Mouse (Mus musculus): ENCODE measurements around the gene Neb. TPM values are rescaled to one million over a fixed set of nuclear protein-coding genes. Genes with fewer than 3 reads are reported as not detected.

Gene Neb
- polyA plus RNA-seq, 1 experiment, result not detected

DNA sequence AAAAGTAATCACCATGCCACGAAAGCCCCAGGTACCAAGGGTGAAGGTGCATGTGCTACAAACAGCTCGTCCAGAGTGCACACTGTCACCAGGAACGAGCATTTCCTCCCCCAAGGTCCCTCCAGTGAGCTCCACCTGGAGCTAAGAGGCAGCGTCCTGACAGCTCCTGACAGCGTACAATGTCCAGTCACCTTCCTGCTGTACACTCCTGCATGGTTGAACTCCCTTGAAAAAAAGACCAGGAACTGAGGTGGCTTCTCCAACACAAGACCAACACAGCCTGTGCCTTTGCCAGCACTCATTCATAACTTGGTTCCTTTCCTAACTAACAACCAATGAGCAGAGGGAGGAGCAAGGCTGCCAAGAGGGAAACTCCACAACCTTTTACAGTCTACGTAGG lies 42.9 kb upstream of the Neb start:
- peaks cover 9% of the 10 kb centered on the region for H3K4me1 ChIP-seq (ENCODE audit: control insufficient read depth, insufficient read depth, low read length)
- H3K4me3 ChIP-seq (ENCODE audit: insufficient read depth, low read depth, low read length), result no peak overlapping the region
- WGBS, result 62% methylated on average over 6 of the region's 6 CpGs
- TF ChIP-seq CTCF (IDR thresholded peaks at IDR 0.05; ENCODE audit: insufficient read depth, low read depth, low read length), result no peak
- no peak for TF ChIP-seq POLR2A (IDR thresholded peaks at IDR 0.05; ENCODE audit: insufficient read depth, low read depth, low read length)
- no peak overlapping the region for H3K27ac ChIP-seq (ENCODE audit: insufficient read depth, low read depth, low read length)

DNA sequence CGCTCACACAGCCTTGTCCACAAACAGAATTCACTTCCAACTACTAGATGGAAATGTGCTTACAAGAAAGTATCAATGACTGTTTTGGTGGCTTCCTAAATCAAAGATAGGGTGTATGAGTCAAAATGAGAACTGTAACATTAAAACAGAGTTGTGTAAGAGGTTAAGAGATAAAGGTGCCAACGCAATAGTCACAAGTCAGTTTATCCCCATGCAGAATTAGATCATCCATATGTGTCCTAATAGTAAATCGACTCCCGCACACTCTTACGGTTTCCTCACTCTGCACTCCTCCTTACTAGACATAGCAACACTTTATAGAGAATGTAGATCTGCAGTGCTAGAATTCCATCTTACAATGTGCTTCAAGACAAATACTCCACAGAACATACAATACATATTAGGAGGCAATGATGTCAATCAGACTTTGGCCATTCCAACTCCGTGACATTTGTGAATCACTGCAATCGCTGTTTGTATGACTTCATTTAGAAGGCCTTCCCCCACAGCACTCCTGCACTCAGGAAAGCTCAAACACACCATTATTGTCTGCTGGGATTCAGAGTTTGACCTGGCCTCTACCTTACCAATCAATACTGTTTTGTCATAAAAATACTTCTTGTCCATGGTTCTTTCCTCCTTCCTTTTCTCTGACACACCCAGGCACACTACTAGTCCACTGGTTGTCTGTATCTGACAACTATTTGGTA lies 41.9 kb upstream of the Neb start:
- Histone ChIP-seq H3K4me1 (ENCODE audit: control insufficient read depth, insufficient read depth, low read length) (peaks cover 9% of the 10 kb centered on the region), H3K27ac (ENCODE audit: insufficient read depth, low read depth, low read length) (no peak overlapping the region), H3K4me3 (ENCODE audit: insufficient read depth, low read depth, low read length) (no peak overlapping the region)
- TF ChIP-seq CTCF (IDR thresholded peaks at IDR 0.05; ENCODE audit: insufficient read depth, low read depth, low read length) (no peak), POLR2A (IDR thresholded peaks at IDR 0.05; ENCODE audit: insufficient read depth, low read depth, low read length) (no peak)
- 89% methylated on average over 7 of the region's 7 CpGs for WGBS

DNA sequence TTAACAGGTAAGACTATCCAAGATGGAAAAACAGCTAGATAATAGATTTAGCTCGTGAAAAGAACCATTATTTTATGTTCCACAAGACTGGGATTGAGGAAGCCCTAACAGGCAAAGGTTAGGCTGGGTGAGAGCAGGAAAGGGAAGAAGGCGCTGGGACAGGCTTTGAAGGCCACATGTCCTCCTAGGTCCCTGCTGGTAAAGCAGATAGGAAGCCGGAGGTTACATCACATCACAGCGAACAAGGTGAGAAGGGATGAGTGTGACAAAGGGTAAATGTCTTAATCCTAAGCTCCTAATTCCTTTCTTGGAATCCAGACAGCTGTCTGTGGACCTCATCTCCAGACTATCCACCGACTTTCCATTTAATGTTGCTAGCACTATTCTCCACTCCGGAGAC lies 41.0 kb upstream of the Neb start:
- 83% methylated on average over 6 of the region's 6 CpGs for WGBS
- H3K27ac ChIP-seq (ENCODE audit: insufficient read depth, low read depth, low read length), result no peak overlapping the region
- TF ChIP-seq CTCF (IDR thresholded peaks at IDR 0.05; ENCODE audit: insufficient read depth, low read depth, low read length) (no peak), POLR2A (IDR thresholded peaks at IDR 0.05; ENCODE audit: insufficient read depth, low read depth, low read length) (no peak)
- peaks cover 9% of the 10 kb centered on the region for H3K4me1 ChIP-seq (ENCODE audit: control insufficient read depth, insufficient read depth, low read length)
- H3K4me3 ChIP-seq (ENCODE audit: insufficient read depth, low read depth, low read length), result no peak overlapping the region

DNA sequence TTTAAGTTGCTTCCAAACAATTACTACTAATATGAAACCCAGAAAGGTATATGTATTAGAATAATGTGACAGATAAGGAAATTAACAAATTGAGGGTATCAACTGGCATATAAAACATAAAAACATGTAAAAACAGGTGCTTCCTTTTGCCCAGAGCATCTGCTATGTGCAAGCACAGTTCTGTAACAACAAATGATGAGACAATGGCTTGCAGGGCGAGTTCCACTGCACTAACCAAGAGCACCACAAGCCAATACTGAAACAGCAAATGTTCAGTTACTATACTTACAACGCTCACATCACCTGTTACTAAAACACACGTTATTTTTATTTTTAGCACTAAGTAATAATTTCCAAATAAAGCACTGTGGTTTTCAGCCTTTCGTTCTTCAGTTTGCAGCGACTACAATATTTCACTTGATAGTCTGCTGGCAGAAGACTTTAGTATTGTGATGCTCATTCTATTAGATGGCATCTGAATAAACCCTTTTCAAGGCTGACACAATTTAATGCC lies 34.3 kb upstream of the Neb start:
- 55% methylated on average over 5 of the region's 5 CpGs for WGBS
- no peak overlapping the region for H3K27ac ChIP-seq (ENCODE audit: insufficient read depth, low read depth, low read length)
- H3K4me3 ChIP-seq (ENCODE audit: insufficient read depth, low read depth, low read length), result no peak overlapping the region
- TF ChIP-seq POLR2A (IDR thresholded peaks at IDR 0.05; ENCODE audit: insufficient read depth, low read depth, low read length) (no peak), CTCF (IDR thresholded peaks at IDR 0.05; ENCODE audit: insufficient read depth, low read depth, low read length) (no peak)
- H3K4me1 ChIP-seq (ENCODE audit: control insufficient read depth, insufficient read depth, low read length), result no peaks in the 10 kb centered on the region

DNA sequence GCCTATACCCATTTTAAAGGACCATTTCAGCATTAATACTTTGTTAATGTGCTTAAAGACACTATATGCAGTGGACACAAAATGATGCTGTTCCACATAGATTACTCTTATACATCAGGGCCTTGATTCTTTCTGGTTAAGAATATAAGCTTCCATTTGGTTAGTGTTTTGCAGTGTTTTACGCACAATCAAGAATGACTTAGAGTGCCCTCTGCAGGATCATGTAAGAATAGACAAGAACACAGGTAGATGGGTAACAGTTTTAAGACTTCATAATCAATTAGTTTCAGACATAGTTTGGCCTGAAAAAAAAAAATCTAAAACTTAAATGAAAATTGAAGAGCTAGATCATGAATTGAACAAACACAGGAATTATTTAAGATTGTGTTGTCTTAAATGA lies 28.2 kb upstream of the Neb start:
- H3K4me1 ChIP-seq (ENCODE audit: control insufficient read depth, insufficient read depth, low read length), result no peaks in the 10 kb centered on the region

DNA sequence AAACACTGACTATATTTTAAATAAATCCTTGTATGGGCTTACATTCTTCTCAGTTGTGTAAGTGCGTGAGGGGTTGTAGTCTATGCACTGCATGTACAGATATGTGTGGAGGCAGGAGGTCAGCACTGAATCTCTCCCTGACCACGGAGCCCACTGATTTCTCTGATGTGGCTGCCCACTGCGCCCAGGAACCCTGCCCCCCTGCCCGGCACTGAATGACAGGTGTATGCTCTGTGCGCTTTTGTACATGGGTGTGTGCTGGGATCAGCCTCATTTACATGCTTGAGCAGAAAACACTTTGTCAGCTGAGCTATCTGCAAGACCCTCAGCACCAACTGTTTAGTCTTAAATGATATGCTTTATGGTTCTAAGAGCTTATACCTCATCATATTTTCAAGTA lies 27.0 kb upstream of the Neb start:
- no peak overlapping the region for H3K4me3 ChIP-seq (ENCODE audit: insufficient read depth, low read depth, low read length)
- WGBS, result 95% methylated on average over 5 of the region's 5 CpGs
- no peak overlapping the region for H3K27ac ChIP-seq (ENCODE audit: insufficient read depth, low read depth, low read length)
- no peaks in the 10 kb centered on the region for H3K4me1 ChIP-seq (ENCODE audit: control insufficient read depth, insufficient read depth, low read length)
- no peak for TF ChIP-seq POLR2A (IDR thresholded peaks at IDR 0.05; ENCODE audit: insufficient read depth, low read depth, low read length)

More for the DNA sequence above, 28.2 kb upstream of the Neb start:
- Histone ChIP-seq H3K27ac (ENCODE audit: insufficient read depth, low read depth, low read length) (no peak overlapping the region), H3K4me3 (ENCODE audit: insufficient read depth, low read depth, low read length) (no peak overlapping the region)
- TF ChIP-seq POLR2A (IDR thresholded peaks at IDR 0.05; ENCODE audit: insufficient read depth, low read depth, low read length), result no peak
- TF ChIP-seq CTCF (IDR thresholded peaks at IDR 0.05; ENCODE audit: insufficient read depth, low read depth, low read length), result no peak
- WGBS, result 67% methylated on average over 1 of the region's 1 CpGs

DNA sequence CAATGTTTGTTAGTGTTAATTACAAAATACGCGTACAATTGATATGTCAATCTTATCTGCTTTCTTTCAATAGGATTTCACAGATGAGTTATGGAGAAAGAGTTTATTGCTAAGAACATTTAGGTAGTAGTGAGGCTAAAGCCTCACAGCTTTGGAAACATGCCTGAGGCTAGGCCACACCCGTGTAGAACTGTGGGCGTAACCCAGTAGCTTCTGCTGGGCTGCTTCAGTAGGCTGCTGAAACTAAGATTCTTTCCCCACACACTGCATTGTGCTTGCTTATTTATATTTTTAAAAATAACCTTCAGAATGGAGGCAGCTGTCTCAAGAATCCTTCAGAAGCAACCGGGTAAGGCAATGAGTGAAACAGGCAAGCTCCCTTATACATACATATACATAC lies 16.3 kb upstream of the Neb start:
- 67% methylated on average over 5 of the region's 5 CpGs for WGBS
- Histone ChIP-seq H3K27ac (ENCODE audit: insufficient read depth, low read depth, low read length) (no peak overlapping the region), H3K4me3 (ENCODE audit: insufficient read depth, low read depth, low read length) (no peak overlapping the region), H3K4me1 (ENCODE audit: control insufficient read depth, insufficient read depth, low read length) (no peaks in the 10 kb centered on the region)
- TF ChIP-seq CTCF (IDR thresholded peaks at IDR 0.05; ENCODE audit: insufficient read depth, low read depth, low read length) (no peak), POLR2A (IDR thresholded peaks at IDR 0.05; ENCODE audit: insufficient read depth, low read depth, low read length) (no peak)

DNA sequence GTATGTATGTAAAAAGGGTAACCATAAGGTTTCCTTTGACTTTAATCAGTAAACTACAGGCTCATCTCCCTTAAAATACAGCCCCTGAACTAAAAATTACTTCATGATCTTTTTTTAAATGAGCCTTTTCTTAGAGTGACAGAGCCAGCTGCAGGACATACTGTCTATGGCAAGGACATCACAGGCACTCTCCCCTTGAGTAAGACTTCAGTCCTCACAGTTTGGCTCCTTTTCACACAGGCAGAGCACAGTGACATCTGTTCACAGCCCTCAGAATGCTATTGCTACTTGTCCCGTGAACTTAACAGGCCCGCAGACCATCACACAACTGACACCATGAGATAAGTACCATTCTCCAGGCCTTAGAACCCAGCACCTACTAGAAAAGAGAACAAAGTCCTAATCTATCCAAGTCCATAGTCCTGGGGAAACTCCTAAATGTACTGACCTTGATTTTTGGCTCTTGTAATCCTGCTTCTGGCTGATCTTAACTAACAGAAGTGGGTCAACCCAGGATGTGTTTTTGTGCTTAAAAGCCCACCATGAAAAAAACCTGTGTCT lies 12.2 kb upstream of the Neb start:
- Histone ChIP-seq H3K27ac (ENCODE audit: insufficient read depth, low read depth, low read length) (no peak overlapping the region), H3K4me3 (ENCODE audit: insufficient read depth, low read depth, low read length) (no peak overlapping the region), H3K4me1 (ENCODE audit: control insufficient read depth, insufficient read depth, low read length) (no peaks in the 10 kb centered on the region)
- TF ChIP-seq POLR2A (IDR thresholded peaks at IDR 0.05; ENCODE audit: insufficient read depth, low read depth, low read length) (no peak), CTCF (IDR thresholded peaks at IDR 0.05; ENCODE audit: insufficient read depth, low read depth, low read length) (no peak)
- WGBS, result 73% methylated on average over 2 of the region's 2 CpGs

DNA sequence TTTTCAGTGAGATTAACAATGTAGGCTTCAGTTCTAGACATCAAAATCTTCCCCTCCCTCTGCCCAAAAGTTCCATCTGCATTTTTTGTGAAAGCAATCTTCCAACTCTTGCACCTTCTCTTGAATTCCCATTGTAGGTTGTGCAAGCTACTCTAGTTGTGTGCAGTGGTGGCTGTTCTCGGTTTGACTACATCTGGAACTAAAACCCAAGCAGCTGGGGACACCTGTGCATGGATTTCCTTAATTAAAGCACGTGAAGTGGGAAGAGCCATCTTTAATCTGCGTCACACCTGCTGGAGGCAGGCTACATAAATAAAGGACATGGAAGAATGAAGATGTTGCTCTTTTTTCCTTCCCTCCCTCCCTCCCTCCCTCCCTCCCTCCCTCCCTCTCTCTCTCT lies 11.7 kb upstream of the Neb start:
- 83% methylated on average over 3 of the region's 3 CpGs for WGBS
- Histone ChIP-seq H3K4me1 (ENCODE audit: control insufficient read depth, insufficient read depth, low read length) (no peaks in the 10 kb centered on the region), H3K27ac (ENCODE audit: insufficient read depth, low read depth, low read length) (no peak overlapping the region), H3K4me3 (ENCODE audit: insufficient read depth, low read depth, low read length) (no peak overlapping the region)
- TF ChIP-seq POLR2A (IDR thresholded peaks at IDR 0.05; ENCODE audit: insufficient read depth, low read depth, low read length), result no peak
- TF ChIP-seq CTCF (IDR thresholded peaks at IDR 0.05; ENCODE audit: insufficient read depth, low read depth, low read length), result no peak
